Mouse (Mus musculus): ENCODE results near the gene Lurap1. TPM values are rescaled to one million over a fixed set of nuclear protein-coding genes. Genes with fewer than 3 reads are reported as not detected.

Lurap1 gene
- total and polyA plus RNA-seq, 2 experiments from 2014 or later = 2.4 to 5.2 TPM

DNA sequence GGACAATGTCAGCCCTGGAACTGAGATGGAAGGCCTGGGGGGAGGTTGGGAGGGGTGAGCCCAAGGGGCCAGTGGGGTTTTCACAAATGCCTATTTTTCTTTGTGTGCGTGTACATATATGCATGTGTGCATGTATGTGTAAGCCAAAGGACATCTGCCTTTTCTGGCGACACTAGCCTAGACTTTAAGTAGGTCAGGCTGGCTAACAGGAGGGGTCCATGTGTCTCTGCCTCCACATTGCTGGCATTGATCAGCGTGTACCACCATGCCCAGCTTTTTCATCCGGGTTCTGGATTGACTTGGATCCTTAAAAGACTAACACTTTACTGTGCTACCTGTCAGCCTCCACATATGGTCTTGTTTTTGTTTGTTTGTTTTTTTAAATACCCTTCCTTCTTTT, 22.6 kb upstream of the Lurap1 start:
- Histone ChIP-seq H3K36me3 (ENCODE audit: insufficient read depth, low read length) (no peaks in the 10 kb centered on the region), H3K27me3 (ENCODE audit: insufficient read depth, low read length) (no peaks in the 10 kb centered on the region), H3K9ac (replicated peaks; ENCODE audit: low read length, poor library complexity, severe bottlenecking) (no peak overlapping the region), H3K4me1 (ENCODE audit: insufficient read depth, low read length) (no peaks in the 10 kb centered on the region; the same call in 1 of the 2 replicates), H3K4me3 (ENCODE audit: low read depth, low read length) (no peak overlapping the region), H3K27ac (ENCODE audit: low read depth, low read length) (no peak overlapping the region), H3K4me2 (ENCODE audit: low read depth, low read length, poor library complexity, severe bottlenecking) (no peak overlapping the region), H3K9me3 (ENCODE audit: low read length) (no peaks in the 10 kb centered on the region)
- no peak for DNase-seq (ENCODE audit: low spot score)
- no peak for TF ChIP-seq CTCF (IDR thresholded peaks at IDR 0.05)
- 84% methylated on average over 4 of the region's 4 CpGs for WGBS
- ATAC-seq (ENCODE audit: low FRiP score) = no peak

DNA sequence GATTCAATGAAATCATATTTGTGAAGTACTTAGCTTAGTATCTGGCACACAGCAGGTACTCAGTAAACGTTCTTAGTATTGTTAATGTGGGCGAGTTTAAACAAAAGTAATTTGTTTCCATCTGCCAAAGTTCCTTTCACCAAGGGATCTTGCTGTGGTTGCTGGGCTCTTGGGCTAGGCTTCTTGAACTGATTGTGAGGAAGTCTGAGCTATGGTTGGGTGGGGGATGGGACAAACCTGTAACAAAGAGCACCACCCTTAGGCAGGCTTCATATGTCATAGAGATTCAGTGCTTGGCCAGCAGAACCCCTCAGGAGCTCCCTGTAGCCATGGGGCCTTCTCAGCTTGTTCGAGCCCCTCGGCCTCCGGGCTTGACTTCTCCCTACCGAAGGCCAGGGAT, 21.9 kb upstream of the Lurap1 start, which contains the start of the genes 1700042G07Rik and Gm49337:
Gene 1700042G07Rik (plus strand): TSS at position 301 of the 400 bp plus-strand sequence.
Gene Gm49337 (plus strand): TSS at position 313 of the 400 bp plus-strand sequence.
- 86% methylated on average over 6 of the region's 6 CpGs for WGBS
- no peak for TF ChIP-seq CTCF (IDR thresholded peaks at IDR 0.05)
- H3K36me3 ChIP-seq (ENCODE audit: insufficient read depth, low read length) = no peaks in the 10 kb centered on the region
- H3K9me3 ChIP-seq (ENCODE audit: low read length) = no peaks in the 10 kb centered on the region
- H3K4me2 ChIP-seq (ENCODE audit: low read depth, low read length, poor library complexity, severe bottlenecking) = no peak within 1 kb of the TSS
- no peak within 1 kb of the TSS for H3K27ac ChIP-seq (ENCODE audit: low read depth, low read length)
- no peak within 1 kb of the TSS for H3K9ac ChIP-seq (replicated peaks; ENCODE audit: low read length, poor library complexity, severe bottlenecking)
- H3K4me1 ChIP-seq (ENCODE audit: insufficient read depth, low read length) = no peaks in the 10 kb centered on the region; the same call in 1 of the 2 replicates
- no peak within 1 kb of the TSS for H3K4me3 ChIP-seq (ENCODE audit: low read depth, low read length)
- ATAC-seq (ENCODE audit: low FRiP score) (no peak), DNase-seq (ENCODE audit: low spot score) (no peak)
- H3K27me3 ChIP-seq (ENCODE audit: insufficient read depth, low read length) = no peaks in the 10 kb centered on the region

DNA sequence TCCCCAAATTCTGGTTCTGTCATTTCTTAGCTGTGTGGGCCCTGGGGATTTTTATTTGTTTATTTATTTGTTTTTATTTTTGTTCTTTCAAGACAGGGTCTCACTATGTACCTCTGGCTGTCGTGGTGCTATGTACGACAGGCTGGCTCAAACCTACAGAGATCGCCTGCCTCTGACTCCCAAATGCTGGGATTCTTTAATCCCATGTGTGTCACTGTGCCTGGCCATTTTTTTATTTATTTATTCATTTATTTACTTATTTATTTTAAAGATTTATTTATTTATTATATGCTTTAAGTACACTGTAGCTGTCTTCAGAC, 18.2 kb upstream of the Lurap1 start:
- Histone ChIP-seq H3K27me3 (ENCODE audit: insufficient read depth, low read length) (no peaks in the 10 kb centered on the region), H3K4me1 (ENCODE audit: insufficient read depth, low read length) (no peaks in the 10 kb centered on the region), H3K27ac (ENCODE audit: low read depth, low read length) (no peak overlapping the region), H3K4me3 (ENCODE audit: low read depth, low read length) (no peak overlapping the region), H3K9ac (replicated peaks; ENCODE audit: low read length, poor library complexity, severe bottlenecking) (no peak overlapping the region), H3K36me3 (ENCODE audit: insufficient read depth, low read length) (no peaks in the 10 kb centered on the region), H3K4me2 (ENCODE audit: low read depth, low read length, poor library complexity, severe bottlenecking) (no peak overlapping the region), H3K9me3 (ENCODE audit: low read length) (no peaks in the 10 kb centered on the region)
- WGBS = 65% methylated on average over 3 of the region's 3 CpGs
- DNase-seq (ENCODE audit: low spot score) (no peak), ATAC-seq (ENCODE audit: low FRiP score) (no peak)
- TF ChIP-seq CTCF (IDR thresholded peaks at IDR 0.05) = no peak

DNA sequence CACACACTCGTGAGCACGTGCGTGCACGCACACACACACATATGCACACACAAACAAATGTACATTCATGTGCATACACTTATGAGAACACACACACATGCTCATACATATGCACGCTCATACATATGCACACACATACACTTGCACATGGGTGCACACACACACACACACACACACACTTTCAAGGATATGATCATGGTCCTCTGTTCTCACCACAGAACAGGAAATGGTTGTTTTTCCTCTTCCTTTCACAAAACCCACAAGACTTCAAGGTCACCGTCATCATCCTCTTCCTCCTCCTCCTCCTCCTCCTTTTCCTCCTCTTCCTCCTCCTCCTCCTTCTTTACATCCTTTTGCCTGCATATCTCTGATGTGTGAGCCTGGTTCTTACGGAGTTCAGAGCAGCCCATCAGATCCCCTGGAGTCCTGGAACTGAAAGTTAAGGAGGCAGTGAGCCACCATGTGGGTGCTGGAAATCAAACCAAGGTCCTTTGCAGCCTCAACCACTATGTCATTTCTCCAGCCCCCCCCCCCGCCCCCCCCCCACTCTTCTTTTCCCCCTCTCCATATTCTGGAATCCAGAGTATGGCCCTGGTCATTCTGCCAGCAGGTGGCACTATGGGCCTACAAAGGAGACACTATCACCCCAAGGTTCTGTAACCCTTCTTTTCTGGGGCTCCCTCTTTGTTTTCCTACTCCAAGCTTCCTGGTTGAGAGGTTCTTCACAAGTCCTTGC, 17.6 kb upstream of the Lurap1 start:
- no peak overlapping the region for H3K27ac ChIP-seq (ENCODE audit: low read depth, low read length)
- no peaks in the 10 kb centered on the region for H3K36me3 ChIP-seq (ENCODE audit: insufficient read depth, low read length)
- H3K9me3 ChIP-seq (ENCODE audit: low read length) = no peaks in the 10 kb centered on the region
- DNase-seq (ENCODE audit: low spot score) (peak; percentile 81), ATAC-seq (ENCODE audit: low FRiP score) (peak; percentile 57)
- no peak overlapping the region for H3K9ac ChIP-seq (replicated peaks; ENCODE audit: low read length, poor library complexity, severe bottlenecking)
- no peak overlapping the region for H3K4me3 ChIP-seq (ENCODE audit: low read depth, low read length)
- no peaks in the 10 kb centered on the region for H3K27me3 ChIP-seq (ENCODE audit: insufficient read depth, low read length)
- no peaks in the 10 kb centered on the region for H3K4me1 ChIP-seq (ENCODE audit: insufficient read depth, low read length)
- peak; percentile 80 for TF ChIP-seq CTCF (IDR thresholded peaks at IDR 0.05)
- H3K4me2 ChIP-seq (ENCODE audit: low read depth, low read length, poor library complexity, severe bottlenecking) = no peak overlapping the region
- WGBS = 80% methylated on average over 7 of the region's 8 CpGs

DNA sequence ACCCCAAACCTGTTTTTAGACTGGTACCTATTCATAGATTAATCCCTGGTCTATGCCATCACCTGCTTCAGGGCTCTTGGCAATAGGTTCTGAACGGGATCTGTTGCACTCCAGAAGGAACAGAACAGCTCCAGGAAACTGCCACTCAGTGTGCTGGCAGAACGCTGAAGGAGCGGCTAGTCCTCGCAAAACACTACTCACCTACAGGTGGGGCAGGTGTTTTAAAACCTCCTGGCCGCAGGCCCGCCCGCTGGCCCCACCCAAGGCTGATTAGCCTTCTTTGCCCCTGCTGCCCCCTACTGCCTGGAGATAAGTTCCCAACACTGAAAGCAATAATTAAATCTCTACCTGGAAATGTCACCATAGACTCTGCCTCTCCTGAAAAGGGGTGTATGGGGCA, 16.3 kb upstream of the Lurap1 start, which contains the start of gene Tspan1:
Gene Tspan1 (minus strand): TSS at position 198 of the 400 bp plus-strand sequence.
- H3K4me2 ChIP-seq (ENCODE audit: low read depth, low read length, poor library complexity, severe bottlenecking) = no peak within 1 kb of the TSS
- no peaks in the 10 kb centered on the region for H3K36me3 ChIP-seq (ENCODE audit: insufficient read depth, low read length)
- H3K9ac ChIP-seq (replicated peaks; ENCODE audit: low read length, poor library complexity, severe bottlenecking) = no peak within 1 kb of the TSS
- H3K27me3 ChIP-seq (ENCODE audit: insufficient read depth, low read length) = no peaks in the 10 kb centered on the region
- 31% methylated on average over 7 of the region's 7 CpGs for WGBS
- ATAC-seq (ENCODE audit: low FRiP score) = no peak
- no peak within 1 kb of the TSS for H3K27ac ChIP-seq (ENCODE audit: low read depth, low read length)
- TF ChIP-seq CTCF (IDR thresholded peaks at IDR 0.05) = peak; percentile 16; the same call in 1 of the 2 replicates
- H3K4me3 ChIP-seq (ENCODE audit: low read depth, low read length) = no peak within 1 kb of the TSS
- H3K9me3 ChIP-seq (ENCODE audit: low read length) = no peaks in the 10 kb centered on the region
- DNase-seq (ENCODE audit: low spot score) = no peak
- no peaks in the 10 kb centered on the region for H3K4me1 ChIP-seq (ENCODE audit: insufficient read depth, low read length)

DNA sequence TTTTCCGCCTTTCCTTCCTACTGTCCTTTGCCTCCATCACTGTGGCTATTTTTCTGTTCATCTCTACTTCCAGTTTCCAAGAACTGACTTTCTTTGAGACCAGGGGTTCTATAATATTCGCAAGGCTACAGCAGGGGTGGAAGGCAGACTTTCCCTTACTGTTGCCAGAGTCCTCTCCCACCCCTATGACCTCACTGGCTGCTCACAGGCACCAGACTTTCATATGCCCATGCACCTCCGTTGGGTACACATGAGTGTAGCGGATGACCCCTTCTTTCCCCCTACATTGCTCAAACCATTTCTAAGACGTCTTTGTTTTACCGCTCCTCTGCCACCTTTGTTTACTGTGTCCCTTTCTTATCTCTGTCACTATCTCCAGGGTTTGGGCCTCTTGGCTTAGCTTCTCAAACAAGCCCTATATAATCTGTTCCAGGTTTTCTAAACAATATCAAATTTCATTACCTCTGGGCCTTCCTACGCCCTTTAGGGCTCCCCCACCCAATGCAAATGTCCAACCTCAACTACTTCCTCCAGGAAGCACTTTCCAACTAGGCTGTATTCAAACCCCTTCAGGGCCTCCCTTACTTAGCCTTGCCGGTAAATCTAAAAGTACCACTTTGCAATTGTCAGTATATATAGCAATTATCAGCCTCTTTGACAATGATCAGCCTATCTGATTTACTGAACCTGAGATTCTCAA, 14.7 kb upstream of the Lurap1 start:
- no peak overlapping the region for H3K4me3 ChIP-seq (ENCODE audit: low read depth, low read length)
- no peaks in the 10 kb centered on the region for H3K9me3 ChIP-seq (ENCODE audit: low read length)
- H3K4me1 ChIP-seq (ENCODE audit: insufficient read depth, low read length) = no peaks in the 10 kb centered on the region
- DNase-seq (ENCODE audit: low spot score) = no peak
- ATAC-seq (ENCODE audit: low FRiP score) = no peak
- no peak overlapping the region for H3K9ac ChIP-seq (replicated peaks; ENCODE audit: low read length, poor library complexity, severe bottlenecking)
- no peaks in the 10 kb centered on the region for H3K36me3 ChIP-seq (ENCODE audit: insufficient read depth, low read length)
- no peak overlapping the region for H3K27ac ChIP-seq (ENCODE audit: low read depth, low read length)
- no peak overlapping the region for H3K4me2 ChIP-seq (ENCODE audit: low read depth, low read length, poor library complexity, severe bottlenecking)
- 76% methylated on average over 8 of the region's 8 CpGs for WGBS
- TF ChIP-seq CTCF (IDR thresholded peaks at IDR 0.05) = no peak
- no peaks in the 10 kb centered on the region for H3K27me3 ChIP-seq (ENCODE audit: insufficient read depth, low read length)
